Mouse (Mus musculus): Measurements from ENCODE around the gene Casr. TPM values are rescaled to one million over a fixed set of nuclear protein-coding genes. Genes with fewer than 3 reads are reported as not detected.

The Casr gene
- polyA plus RNA-seq, 1 experiment from 2014 or later = 0.13 TPM

DNA sequence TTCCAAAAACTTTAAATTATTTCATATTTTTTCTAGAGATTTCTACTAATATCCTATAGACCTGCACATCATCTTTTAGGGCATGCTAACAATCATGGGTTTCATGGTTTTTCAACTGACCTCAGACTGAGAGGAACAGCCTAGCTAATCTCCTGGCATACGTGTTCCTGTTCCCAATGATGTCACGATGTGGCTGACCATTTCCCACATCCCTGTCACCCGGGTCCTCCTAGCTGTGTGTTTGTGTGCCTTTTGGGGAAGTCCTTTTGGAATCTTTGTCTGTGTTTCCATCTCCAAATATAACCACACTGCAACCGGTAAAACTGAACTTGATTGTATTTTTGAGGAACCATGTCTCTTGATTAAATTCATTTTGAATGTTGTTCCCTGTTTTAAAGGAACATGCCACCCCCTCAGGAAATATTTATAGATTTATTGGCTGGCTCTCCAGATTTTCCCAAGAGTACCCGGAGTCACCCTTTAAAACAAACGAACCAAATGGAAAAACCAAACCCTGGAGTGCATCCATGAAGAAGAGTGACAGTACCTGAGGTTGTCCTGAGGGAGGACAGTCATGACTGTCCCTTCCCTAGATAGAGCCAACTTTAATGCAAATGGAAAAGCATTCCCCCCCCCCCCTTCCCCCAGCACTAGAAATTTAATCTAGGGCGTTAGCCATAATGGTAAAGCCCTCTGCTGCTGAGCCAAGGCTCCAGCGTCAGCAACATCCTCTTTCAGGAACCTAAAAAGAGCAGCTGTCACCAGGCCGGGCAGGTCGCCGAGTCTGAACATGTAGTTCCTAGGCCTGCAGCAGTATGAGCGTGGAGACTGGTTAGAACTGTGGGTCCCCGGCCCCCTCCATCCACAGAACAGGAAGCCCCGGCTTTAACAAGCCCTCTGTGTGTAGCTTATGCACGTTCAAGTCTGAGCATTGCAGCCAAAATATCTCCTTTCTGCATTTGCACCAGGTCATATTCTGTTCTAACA lies 31.1 kb downstream of the Casr start:
- no peaks in the 10 kb centered on the region for H3K36me3 ChIP-seq (ENCODE audit: control insufficient read depth, insufficient read depth)
- 0 out of 2 replicates have a peak, but pooled peaks cover 3% of the 10 kb centered on the region for H3K4me1 ChIP-seq (ENCODE audit: control insufficient read depth, insufficient read depth, low read length)
- H3K27ac ChIP-seq (ENCODE audit: low read length) = no peak overlapping the region
- H3K9me3 ChIP-seq (replicated peaks; ENCODE audit: control insufficient read depth, low read length) = no peaks in the 10 kb centered on the region
- H3K4me2 ChIP-seq (ENCODE audit: low read depth, low read length) = no peak overlapping the region
- no peaks in the 10 kb centered on the region for H3K27me3 ChIP-seq (ENCODE audit: control insufficient read depth, insufficient read depth, low read length)
- peak; percentile 63; the same call in 1 of the 2 replicates for ATAC-seq (replicated peaks; ENCODE audit: extremely low read depth, insufficient read depth, low FRiP score)
- H3K4me3 ChIP-seq (ENCODE audit: low read length) = no peak overlapping the region
- H3K9ac ChIP-seq (ENCODE audit: low read length) = no peak overlapping the region
- WGBS = 47% methylated on average over 15 of the region's 15 CpGs

DNA sequence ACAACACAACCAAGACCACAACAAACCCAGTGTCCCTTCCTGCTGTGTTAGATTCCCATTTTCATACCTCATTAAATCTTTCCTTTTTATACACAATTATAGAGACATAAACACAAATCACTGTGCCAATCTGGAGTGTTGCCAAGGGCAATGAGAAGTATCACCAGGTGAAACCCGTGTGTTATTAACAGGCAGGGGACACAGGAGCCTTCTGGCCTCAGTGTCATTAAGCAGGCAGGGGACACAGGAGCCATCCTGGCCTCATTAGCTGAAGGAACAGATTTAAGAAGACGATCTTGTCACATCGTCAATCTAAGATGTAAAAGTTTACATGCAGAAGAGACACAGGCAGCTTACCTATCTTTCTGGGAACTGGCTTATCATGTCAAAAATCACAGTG lies 33.1 kb downstream of the Casr start:
- Histone ChIP-seq H3K9me3 (replicated peaks; ENCODE audit: control insufficient read depth, low read length) (no peaks in the 10 kb centered on the region), H3K4me1 (ENCODE audit: control insufficient read depth, insufficient read depth, low read length) (0 out of 2 replicates have a peak, but pooled peaks cover 3% of the 10 kb centered on the region), H3K27ac (ENCODE audit: low read length) (no peak overlapping the region), H3K4me3 (ENCODE audit: low read length) (no peak overlapping the region), H3K27me3 (ENCODE audit: control insufficient read depth, insufficient read depth, low read length) (no peaks in the 10 kb centered on the region), H3K36me3 (ENCODE audit: control insufficient read depth, insufficient read depth) (no peaks in the 10 kb centered on the region), H3K9ac (ENCODE audit: low read length) (no peak overlapping the region), H3K4me2 (ENCODE audit: low read depth, low read length) (no peak overlapping the region)
- ATAC-seq (replicated peaks; ENCODE audit: extremely low read depth, insufficient read depth, low FRiP score) = no peak
- 80% methylated on average over 3 of the region's 3 CpGs for WGBS

DNA sequence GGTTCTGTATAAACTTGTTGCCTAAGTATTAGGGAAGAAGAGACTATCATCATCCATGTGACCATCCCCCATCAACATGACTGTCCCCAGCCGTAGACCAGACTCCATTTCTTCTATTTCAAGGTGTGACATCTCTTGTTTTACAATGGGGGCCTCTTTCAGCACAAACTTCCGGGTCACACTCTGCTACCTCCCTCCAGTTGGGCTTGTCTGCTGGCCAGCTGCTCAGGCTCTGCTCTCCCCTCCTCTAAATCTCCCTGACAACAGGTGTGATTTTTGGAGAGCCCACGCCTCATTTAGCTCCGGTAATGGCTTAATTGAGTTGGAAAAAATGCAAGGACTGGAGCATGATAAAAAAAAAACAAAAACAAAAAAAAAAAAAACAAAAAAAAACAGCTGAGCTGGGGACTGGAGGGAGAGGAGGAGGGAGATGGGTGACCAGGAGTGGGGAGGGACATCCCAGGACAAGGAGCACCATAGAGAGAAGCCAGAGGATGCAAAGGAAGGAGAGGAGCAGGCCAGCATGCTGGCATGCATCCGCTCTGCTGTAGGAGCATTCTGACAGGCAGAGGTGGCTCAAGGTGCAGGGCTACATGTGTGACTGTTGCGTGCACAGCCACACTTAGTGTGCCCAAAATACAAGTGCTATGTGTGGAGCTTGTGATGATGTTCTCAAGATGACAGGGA lies 35.2 kb downstream of the Casr start:
- H3K4me1 ChIP-seq (ENCODE audit: control insufficient read depth, insufficient read depth, low read length) = 0 out of 2 replicates have a peak, but pooled peaks cover 3% of the 10 kb centered on the region
- no peaks in the 10 kb centered on the region for H3K9me3 ChIP-seq (replicated peaks; ENCODE audit: control insufficient read depth, low read length)
- H3K27ac ChIP-seq (ENCODE audit: low read length) = no peak overlapping the region
- no peaks in the 10 kb centered on the region for H3K27me3 ChIP-seq (ENCODE audit: control insufficient read depth, insufficient read depth, low read length)
- no peak overlapping the region for H3K4me2 ChIP-seq (ENCODE audit: low read depth, low read length)
- no peak overlapping the region for H3K4me3 ChIP-seq (ENCODE audit: low read length)
- ATAC-seq (replicated peaks; ENCODE audit: extremely low read depth, insufficient read depth, low FRiP score) = no peak
- WGBS = 62% methylated on average over 6 of the region's 6 CpGs
- H3K9ac ChIP-seq (ENCODE audit: low read length) = no peak overlapping the region
- no peaks in the 10 kb centered on the region for H3K36me3 ChIP-seq (ENCODE audit: control insufficient read depth, insufficient read depth)

DNA sequence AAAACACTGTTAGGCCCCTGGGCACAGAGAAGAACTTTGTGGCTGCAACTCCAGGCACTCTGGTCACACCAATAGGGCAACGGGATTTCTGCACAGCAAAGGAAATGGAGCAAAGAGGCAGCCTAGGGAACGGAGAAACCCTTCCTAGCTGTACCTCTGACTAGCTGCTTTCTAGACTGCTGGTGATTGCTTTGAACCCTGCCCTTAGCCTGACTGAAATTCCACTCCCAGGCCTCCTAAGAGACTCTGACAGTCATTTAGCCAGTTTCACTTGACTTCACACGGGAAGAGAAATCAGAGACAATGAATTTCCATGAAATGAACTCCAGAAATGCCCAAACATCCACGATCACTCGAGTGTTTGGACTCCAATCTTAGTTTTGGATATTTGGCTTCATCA lies 38.8 kb downstream of the Casr start:
- H3K4me2 ChIP-seq (ENCODE audit: low read depth, low read length) = no peak overlapping the region
- H3K27me3 ChIP-seq (ENCODE audit: control insufficient read depth, insufficient read depth, low read length) = no peaks in the 10 kb centered on the region
- H3K27ac ChIP-seq (ENCODE audit: low read length) = no peak overlapping the region
- no peaks in the 10 kb centered on the region for H3K36me3 ChIP-seq (ENCODE audit: control insufficient read depth, insufficient read depth)
- no peak overlapping the region for H3K4me3 ChIP-seq (ENCODE audit: low read length)
- no peaks in the 10 kb centered on the region for H3K9me3 ChIP-seq (replicated peaks; ENCODE audit: control insufficient read depth, low read length)
- 70% methylated on average over 5 of the region's 5 CpGs for WGBS
- no peak for ATAC-seq (replicated peaks; ENCODE audit: extremely low read depth, insufficient read depth, low FRiP score)
- H3K9ac ChIP-seq (ENCODE audit: low read length) = no peak overlapping the region
- no peaks in the 10 kb centered on the region for H3K4me1 ChIP-seq (ENCODE audit: control insufficient read depth, insufficient read depth, low read length)

DNA sequence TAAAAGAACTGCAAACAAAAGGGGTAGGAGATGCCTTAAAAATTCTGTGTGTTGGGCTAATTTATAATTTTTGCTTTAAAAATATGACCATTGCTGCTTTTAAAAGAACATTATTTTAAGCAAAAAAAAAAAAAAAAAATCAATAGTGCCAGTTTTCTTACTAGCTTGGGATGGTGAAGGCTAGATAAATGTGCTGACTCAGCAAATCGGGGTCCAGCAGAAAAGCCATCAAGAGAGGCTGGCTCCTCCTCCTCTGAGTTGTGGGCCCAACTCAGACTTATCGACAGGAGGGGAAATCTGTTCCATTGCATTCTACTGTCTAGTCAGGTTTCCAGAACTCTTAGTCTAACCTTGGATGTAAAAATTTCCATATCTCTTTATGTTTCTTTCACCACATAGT lies 45.6 kb downstream of the Casr start:
- Histone ChIP-seq H3K4me2 (ENCODE audit: low read depth, low read length) (no peak overlapping the region), H3K27ac (ENCODE audit: low read length) (no peak overlapping the region), H3K9ac (ENCODE audit: low read length) (no peak overlapping the region), H3K9me3 (replicated peaks; ENCODE audit: control insufficient read depth, low read length) (no peaks in the 10 kb centered on the region), H3K4me1 (ENCODE audit: control insufficient read depth, insufficient read depth, low read length) (no peaks in the 10 kb centered on the region), H3K27me3 (ENCODE audit: control insufficient read depth, insufficient read depth, low read length) (no peaks in the 10 kb centered on the region), H3K36me3 (ENCODE audit: control insufficient read depth, insufficient read depth) (no peaks in the 10 kb centered on the region), H3K4me3 (ENCODE audit: low read length) (no peak overlapping the region)
- ATAC-seq (replicated peaks; ENCODE audit: extremely low read depth, insufficient read depth, low FRiP score) = no peak
- 66% methylated on average over 2 of the region's 2 CpGs for whole genome bisulfite sequencing

DNA sequence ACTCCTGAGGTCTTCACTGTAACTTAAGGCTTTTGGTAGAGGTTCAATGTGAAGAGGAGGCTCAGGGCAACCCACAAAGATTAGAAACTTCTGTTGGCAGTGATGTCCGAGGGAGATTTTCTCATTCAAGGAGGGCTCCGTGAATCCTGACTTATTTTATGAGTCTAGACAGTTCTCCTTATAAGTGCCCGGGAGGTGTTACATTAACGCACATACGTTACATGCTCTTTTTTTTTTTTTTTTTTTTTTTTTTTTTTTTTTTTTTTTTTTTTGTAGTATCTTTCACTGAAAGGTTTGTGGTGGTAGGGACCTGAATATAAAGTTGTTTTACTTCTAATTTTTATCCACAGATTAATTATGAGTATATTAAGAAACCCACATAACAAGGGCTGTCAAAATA lies 54.6 kb downstream of the Casr start:
- Histone ChIP-seq H3K27ac (ENCODE audit: low read length) (no peak overlapping the region), H3K27me3 (ENCODE audit: control insufficient read depth, insufficient read depth, low read length) (no peaks in the 10 kb centered on the region), H3K4me1 (ENCODE audit: control insufficient read depth, insufficient read depth, low read length) (no peaks in the 10 kb centered on the region), H3K4me3 (ENCODE audit: low read length) (no peak overlapping the region), H3K9me3 (replicated peaks; ENCODE audit: control insufficient read depth, low read length) (no peaks in the 10 kb centered on the region), H3K4me2 (ENCODE audit: low read depth, low read length) (no peak overlapping the region), H3K9ac (ENCODE audit: low read length) (no peak overlapping the region), H3K36me3 (ENCODE audit: control insufficient read depth, insufficient read depth) (no peaks in the 10 kb centered on the region)
- WGBS = 85% methylated on average over 5 of the region's 5 CpGs
- no peak for ATAC-seq (replicated peaks; ENCODE audit: extremely low read depth, insufficient read depth, low FRiP score)

DNA sequence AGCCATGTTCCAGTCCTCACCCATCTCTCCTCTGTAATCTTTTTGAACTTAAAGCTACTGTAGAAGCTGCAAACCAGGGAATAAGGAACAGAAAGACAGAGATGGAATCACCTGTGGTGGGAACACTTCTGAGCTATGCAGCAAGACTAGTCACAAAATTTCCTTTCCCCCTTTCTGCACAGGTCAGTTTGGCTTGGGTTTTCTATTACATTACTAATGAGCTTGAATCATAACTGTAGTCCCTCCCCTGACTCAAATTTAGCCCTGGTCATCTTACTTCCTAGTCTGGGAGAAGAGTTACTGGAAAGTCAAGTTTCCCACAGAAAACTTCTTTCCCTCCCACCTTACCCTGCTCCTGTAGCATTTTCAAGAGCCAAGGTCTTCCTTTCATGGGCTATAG lies 55.1 kb downstream of the Casr start:
- Histone ChIP-seq H3K4me2 (ENCODE audit: low read depth, low read length) (no peak overlapping the region), H3K27me3 (ENCODE audit: control insufficient read depth, insufficient read depth, low read length) (no peaks in the 10 kb centered on the region), H3K9me3 (replicated peaks; ENCODE audit: control insufficient read depth, low read length) (no peaks in the 10 kb centered on the region), H3K4me1 (ENCODE audit: control insufficient read depth, insufficient read depth, low read length) (no peaks in the 10 kb centered on the region), H3K36me3 (ENCODE audit: control insufficient read depth, insufficient read depth) (no peaks in the 10 kb centered on the region), H3K27ac (ENCODE audit: low read length) (no peak overlapping the region), H3K9ac (ENCODE audit: low read length) (no peak overlapping the region), H3K4me3 (ENCODE audit: low read length) (no peak overlapping the region)
- no peak for ATAC-seq (replicated peaks; ENCODE audit: extremely low read depth, insufficient read depth, low FRiP score)

DNA sequence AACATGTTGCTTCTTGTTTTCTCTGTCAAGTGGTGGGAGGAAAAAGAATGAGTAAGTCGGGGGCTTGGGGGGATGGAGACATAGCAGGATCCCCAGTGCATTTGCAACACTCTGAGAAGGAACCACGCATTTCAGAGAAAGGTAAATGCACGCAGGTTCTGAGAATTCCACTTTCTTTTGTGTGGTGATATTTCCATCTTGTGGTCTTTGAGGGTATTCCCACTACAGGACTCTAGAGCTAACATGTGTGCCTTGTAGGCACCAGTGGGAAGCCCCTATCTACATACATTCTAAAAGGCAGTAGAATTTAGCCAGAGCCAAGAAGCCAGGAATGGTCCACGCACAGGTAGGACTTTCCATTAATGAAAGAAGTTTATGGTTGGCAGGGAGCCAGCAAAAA lies 56.0 kb downstream of the Casr start:
- Histone ChIP-seq H3K4me3 (ENCODE audit: low read length) (no peak overlapping the region), H3K27ac (ENCODE audit: low read length) (no peak overlapping the region), H3K27me3 (ENCODE audit: control insufficient read depth, insufficient read depth, low read length) (no peaks in the 10 kb centered on the region), H3K4me1 (ENCODE audit: control insufficient read depth, insufficient read depth, low read length) (no peaks in the 10 kb centered on the region), H3K9ac (ENCODE audit: low read length) (no peak overlapping the region), H3K9me3 (replicated peaks; ENCODE audit: control insufficient read depth, low read length) (no peaks in the 10 kb centered on the region), H3K4me2 (ENCODE audit: low read depth, low read length) (no peak overlapping the region), H3K36me3 (ENCODE audit: control insufficient read depth, insufficient read depth) (no peaks in the 10 kb centered on the region)
- 57% methylated on average over 4 of the region's 4 CpGs for WGBS
- no peak for ATAC-seq (replicated peaks; ENCODE audit: extremely low read depth, insufficient read depth, low FRiP score)

DNA sequence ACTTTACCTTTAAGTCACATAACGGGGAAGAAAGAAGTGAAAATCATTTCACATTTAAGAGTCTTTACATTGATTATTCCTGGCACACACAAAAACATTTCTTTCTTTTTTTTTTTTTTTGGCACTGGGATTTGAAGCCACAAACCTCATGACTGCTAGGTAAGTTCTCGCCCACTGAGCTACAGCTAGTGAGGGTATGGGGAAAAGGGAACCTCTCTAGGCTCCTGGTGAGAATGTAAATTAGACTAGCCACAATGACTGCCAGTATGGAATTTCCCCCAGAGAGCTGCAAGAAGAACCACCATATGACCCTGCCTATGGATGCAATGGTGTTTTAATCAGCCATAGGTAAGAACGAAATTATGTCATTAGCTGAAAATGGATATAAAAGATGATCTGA lies 56.8 kb downstream of the Casr start:
- Histone ChIP-seq H3K9ac (ENCODE audit: low read length) (no peak overlapping the region), H3K27me3 (ENCODE audit: control insufficient read depth, insufficient read depth, low read length) (no peaks in the 10 kb centered on the region), H3K4me3 (ENCODE audit: low read length) (no peak overlapping the region), H3K9me3 (replicated peaks; ENCODE audit: control insufficient read depth, low read length) (no peaks in the 10 kb centered on the region), H3K4me1 (ENCODE audit: control insufficient read depth, insufficient read depth, low read length) (no peaks in the 10 kb centered on the region), H3K36me3 (ENCODE audit: control insufficient read depth, insufficient read depth) (no peaks in the 10 kb centered on the region), H3K27ac (ENCODE audit: low read length) (no peak overlapping the region), H3K4me2 (ENCODE audit: low read depth, low read length) (no peak overlapping the region)
- WGBS = 78% methylated on average over 3 of the region's 3 CpGs
- no peak for ATAC-seq (replicated peaks; ENCODE audit: extremely low read depth, insufficient read depth, low FRiP score)
